Mouse (Mus musculus): ENCODE results near the gene Gp1bb.

The Gp1bb gene

GRCm38 (mm10) chr16:18611752-18612151, 10.5 kb downstream of the Gp1bb start:
- in situ Hi-C loops (cut with MboI; ENCODE audit: unreplicated experiment in 2 of 2), result loop anchor here (5.0 to 25.0 kb wide), 6 partner anchors 259 to 574 kb away; partner anchors contain the start of gene Rtn4r (in 1 of the 2)

- in situ Hi-C loops (cut with MboI; ENCODE audit: unreplicated experiment in 2 of 2), result loop anchor here (25.0 kb wide), 3 partner anchors 472 to 572 kb away; partner anchors contain the start of gene Rtn4r (in 1 of the 2)
These were observed 13.1 kb downstream of the Gp1bb start for GRCm38 (mm10) chr16:18609099-18609498.

GRCm38 (mm10) chr16:18608226-18608625, 14.0 kb downstream of the Gp1bb start:
- in situ Hi-C loops (cut with MboI; ENCODE audit: unreplicated experiment in 2 of 2), result loop anchor here (25.0 kb wide), 3 partner anchors 471 to 571 kb away; partner anchors contain the start of gene Rtn4r (in 1 of the 2)

GRCm38 (mm10) chr16:18605705-18606104, 16.5 kb downstream of the Gp1bb start:
- in situ Hi-C loops (cut with MboI; ENCODE audit: unreplicated experiment in 2 of 2), result loop anchor here (25.0 kb wide), 3 partner anchors 468 to 568 kb away; partner anchors contain the start of gene Rtn4r (in 1 of the 2)

GRCm38 (mm10) chr16:18604267-18604701, 17.9 kb downstream of the Gp1bb start:
- in situ Hi-C loops (cut with MboI; ENCODE audit: unreplicated experiment in 2 of 2), result loop anchor here (25.0 kb wide), 3 partner anchors 467 to 567 kb away; partner anchors contain the start of gene Rtn4r (in 1 of the 2)

- in situ Hi-C loops (cut with MboI; ENCODE audit: unreplicated experiment in 2 of 2), result loop anchor here (25.0 kb wide), 3 partner anchors 464 to 564 kb away; partner anchors contain the start of gene Rtn4r (in 1 of the 2)
These were observed 20.8 kb downstream of the Gp1bb start for GRCm38 (mm10) chr16:18601447-18601846.

GRCm38 (mm10) chr16:18598006-18598405, 24.2 kb downstream of the Gp1bb start:
- in situ Hi-C loops (cut with MboI; ENCODE audit: unreplicated experiment in 2 of 2), result no loop called here

GRCm38 (mm10) chr16:18596255-18596654, 25.9 kb downstream of the Gp1bb start:
- in situ Hi-C loops (cut with MboI; ENCODE audit: unreplicated experiment in 2 of 2), result no loop called here

- in situ Hi-C loops (cut with MboI; ENCODE audit: unreplicated experiment in 2 of 2), result no loop called here
These were observed 28.3 kb downstream of the Gp1bb start for GRCm38 (mm10) chr16:18593930-18594329.

- in situ Hi-C loops (cut with MboI; ENCODE audit: unreplicated experiment in 2 of 2), result no loop called here
These were observed 30.9 kb downstream of the Gp1bb start for GRCm38 (mm10) chr16:18591047-18592018.

- in situ Hi-C loops (cut with MboI; ENCODE audit: unreplicated experiment in 2 of 2), result no loop called here
These were observed 32.1 kb downstream of the Gp1bb start, which contains the start of gene Tbx1 for GRCm38 (mm10) chr16:18589804-18590790. Gene Tbx1 (minus strand): TSS chr16:18590671.

- in situ Hi-C loops (cut with MboI; ENCODE audit: unreplicated experiment in 2 of 2), result no loop called here
These were observed 33.1 kb downstream of the Gp1bb start for GRCm38 (mm10) chr16:18589080-18589621.

GRCm38 (mm10) chr16:18588738-18589055, 33.5 kb downstream of the Gp1bb start:
- in situ Hi-C loops (cut with MboI; ENCODE audit: unreplicated experiment in 2 of 2), result no loop called here

GRCm38 (mm10) chr16:18587847-18588737, 34.1 kb downstream of the Gp1bb start:
- in situ Hi-C loops (cut with MboI; ENCODE audit: unreplicated experiment in 2 of 2), result no loop called here

- in situ Hi-C loops (cut with MboI; ENCODE audit: unreplicated experiment in 2 of 2), result no loop called here
These were observed 35.2 kb downstream of the Gp1bb start for GRCm38 (mm10) chr16:18586906-18587546.

- in situ Hi-C loops (cut with MboI; ENCODE audit: unreplicated experiment in 2 of 2), result no loop called here
These were observed 35.9 kb downstream of the Gp1bb start for GRCm38 (mm10) chr16:18586076-18586905.

GRCm38 (mm10) chr16:18585676-18586075, 36.5 kb downstream of the Gp1bb start:
- in situ Hi-C loops (cut with MboI; ENCODE audit: unreplicated experiment in 2 of 2), result no loop called here

All from v-Abl transformed pro-B cells (cell line).